Mouse (Mus musculus): Measurements from ENCODE around the gene Hmcn2. TPM values are rescaled to one million over a fixed set of nuclear protein-coding genes. Genes with fewer than 3 reads are reported as not detected.

Hmcn2 gene
- polyA plus RNA-seq, 1 experiment from 2014 or later: 1.0 TPM

GRCm38 (mm10) chr2:31381292-31381846 lies 67.2 kb downstream of the Hmcn2 start:
- Histone ChIP-seq H3K27me3 (ENCODE audit: insufficient read depth, low read length) (no peaks in the 10 kb centered on the region), H3K4me1 (replicated peaks; ENCODE audit: insufficient read depth, low read length) (no peaks in the 10 kb centered on the region), H3K9ac (ENCODE audit: low read depth, low read length) (no peak overlapping the region), H3K4me2 (ENCODE audit: low read length) (no peak overlapping the region), H3K4me3 (replicated peaks; ENCODE audit: low read depth, low read length) (no peak overlapping the region), H3K27ac (no peak overlapping the region), H3K36me3 (ENCODE audit: insufficient read depth, low read length) (no peaks in the 10 kb centered on the region), H3K9me3 (replicated peaks; ENCODE audit: low read length) (no peaks in the 10 kb centered on the region)
- ATAC-seq (replicated peaks; ENCODE audit: low FRiP score, low read depth) (peak; percentile 43), DNase-seq (ENCODE audit: low spot score) (peak; percentile 77)
- 62% methylated on average over 4 of the region's 4 CpGs for WGBS
- TF ChIP-seq CTCF (IDR thresholded peaks at IDR 0.05; ENCODE audit: low read depth): peak; percentile 82

DNA sequence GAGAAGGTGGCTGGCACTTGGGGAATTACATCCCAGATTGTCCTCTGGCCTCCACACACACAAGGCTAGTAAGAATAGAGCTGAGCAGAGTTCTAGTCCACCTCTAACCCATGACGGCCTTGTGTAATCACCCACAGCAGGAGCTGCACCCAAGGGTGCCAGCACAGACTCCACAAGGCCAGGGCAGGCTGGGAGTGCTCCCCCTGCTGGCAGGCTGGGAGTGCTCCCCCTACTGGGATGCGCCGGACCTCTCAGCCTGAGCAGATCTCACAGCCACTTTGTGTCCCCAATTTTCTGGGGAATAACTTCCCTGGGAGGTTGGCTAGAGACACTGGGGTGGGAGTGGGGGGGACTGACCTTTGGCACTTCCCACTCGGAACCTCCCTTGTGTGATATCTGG lies 68.7 kb downstream of the Hmcn2 start:
- no peaks in the 10 kb centered on the region for H3K27me3 ChIP-seq (ENCODE audit: insufficient read depth, low read length)
- no peak overlapping the region for H3K27ac ChIP-seq
- no peak overlapping the region for H3K4me3 ChIP-seq (replicated peaks; ENCODE audit: low read depth, low read length)
- no peak overlapping the region for H3K4me2 ChIP-seq (ENCODE audit: low read length)
- peak; percentile 84 for TF ChIP-seq CTCF (IDR thresholded peaks at IDR 0.05; ENCODE audit: low read depth)
- WGBS: 18% methylated on average over 4 of the region's 4 CpGs
- DNase-seq (ENCODE audit: low spot score) (peak; percentile 31), ATAC-seq (replicated peaks; ENCODE audit: low FRiP score, low read depth) (no peak)
- no peaks in the 10 kb centered on the region for H3K4me1 ChIP-seq (replicated peaks; ENCODE audit: insufficient read depth, low read length)
- H3K36me3 ChIP-seq (ENCODE audit: insufficient read depth, low read length): no peaks in the 10 kb centered on the region
- no peaks in the 10 kb centered on the region for H3K9me3 ChIP-seq (replicated peaks; ENCODE audit: low read length)
- H3K9ac ChIP-seq (ENCODE audit: low read depth, low read length): no peak overlapping the region

DNA sequence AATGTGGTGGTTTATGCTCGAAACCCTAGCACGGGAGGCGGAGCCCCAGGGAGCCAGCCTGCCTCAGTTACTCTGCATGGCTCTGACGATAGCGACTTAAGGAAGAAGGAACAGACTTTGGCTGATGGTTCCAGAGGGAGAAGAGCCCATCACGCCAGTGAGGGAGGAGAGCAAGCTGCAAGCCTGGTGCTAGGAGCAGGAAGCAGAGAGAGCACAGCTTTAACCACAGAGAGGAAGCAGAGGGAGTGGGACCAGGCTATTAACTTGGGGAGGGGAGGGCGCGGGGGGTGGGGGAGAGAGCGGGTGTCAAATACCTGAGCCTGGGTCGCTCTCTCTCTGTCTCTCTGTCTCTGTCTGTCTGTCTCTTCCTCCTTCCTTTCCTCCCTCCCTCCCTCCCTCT lies 102.8 kb downstream of the Hmcn2 start:
- Histone ChIP-seq H3K4me2 (ENCODE audit: low read length) (no peak overlapping the region), H3K9ac (ENCODE audit: low read depth, low read length) (no peak overlapping the region), H3K36me3 (ENCODE audit: insufficient read depth, low read length) (no peaks in the 10 kb centered on the region), H3K4me3 (replicated peaks; ENCODE audit: low read depth, low read length) (no peak overlapping the region), H3K4me1 (replicated peaks; ENCODE audit: insufficient read depth, low read length) (no peaks in the 10 kb centered on the region), H3K27ac (no peak overlapping the region), H3K9me3 (replicated peaks; ENCODE audit: low read length) (no peaks in the 10 kb centered on the region), H3K27me3 (ENCODE audit: insufficient read depth, low read length) (no peaks in the 10 kb centered on the region)
- no peak for TF ChIP-seq CTCF (IDR thresholded peaks at IDR 0.05; ENCODE audit: low read depth)
- DNase-seq (ENCODE audit: low spot score) (peak; percentile 5), ATAC-seq (replicated peaks; ENCODE audit: low FRiP score, low read depth) (no peak)
- WGBS: 40% methylated on average over 10 of the region's 10 CpGs

- no peak for TF ChIP-seq CTCF (IDR thresholded peaks at IDR 0.05; ENCODE audit: low read depth)
- Histone ChIP-seq H3K27ac (no peak overlapping the region), H3K4me2 (ENCODE audit: low read length) (no peak overlapping the region), H3K36me3 (ENCODE audit: insufficient read depth, low read length) (no peaks in the 10 kb centered on the region), H3K9ac (ENCODE audit: low read depth, low read length) (no peak overlapping the region), H3K27me3 (ENCODE audit: insufficient read depth, low read length) (no peaks in the 10 kb centered on the region), H3K9me3 (replicated peaks; ENCODE audit: low read length) (no peaks in the 10 kb centered on the region), H3K4me1 (replicated peaks; ENCODE audit: insufficient read depth, low read length) (no peaks in the 10 kb centered on the region), H3K4me3 (replicated peaks; ENCODE audit: low read depth, low read length) (no peak overlapping the region)
- DNase-seq (ENCODE audit: low spot score) (no peak), ATAC-seq (replicated peaks; ENCODE audit: low FRiP score, low read depth) (no peak)
- 64% methylated on average over 5 of the region's 5 CpGs for WGBS
These were observed 103.8 kb downstream of the Hmcn2 start for GRCm38 (mm10) chr2:31418021-31418420.

- H3K9me3 ChIP-seq (replicated peaks; ENCODE audit: low read length): no peaks in the 10 kb centered on the region
- H3K4me2 ChIP-seq (ENCODE audit: low read length): no peak overlapping the region
- no peak overlapping the region for H3K4me3 ChIP-seq (replicated peaks; ENCODE audit: low read depth, low read length)
- no peak overlapping the region for H3K27ac ChIP-seq
- H3K4me1 ChIP-seq (replicated peaks; ENCODE audit: insufficient read depth, low read length): no peaks in the 10 kb centered on the region
- WGBS: 22% methylated on average over 8 of the region's 8 CpGs
- no peaks in the 10 kb centered on the region for H3K36me3 ChIP-seq (ENCODE audit: insufficient read depth, low read length)
- no peak overlapping the region for H3K9ac ChIP-seq (ENCODE audit: low read depth, low read length)
- peak; percentile 46; the same call in 1 of the 2 replicates for ATAC-seq (replicated peaks; ENCODE audit: low FRiP score, low read depth)
- DNase-seq (ENCODE audit: low spot score): peak; percentile 50
- H3K27me3 ChIP-seq (ENCODE audit: insufficient read depth, low read length): no peaks in the 10 kb centered on the region
- TF ChIP-seq CTCF (IDR thresholded peaks at IDR 0.05; ENCODE audit: low read depth): no peak
These were observed 104.4 kb downstream of the Hmcn2 start for GRCm38 (mm10) chr2:31418571-31418970.

GRCm38 (mm10) chr2:31420914-31421313 lies 106.7 kb downstream of the Hmcn2 start:
- WGBS: 72% methylated on average over 6 of the region's 6 CpGs
- H3K36me3 ChIP-seq (ENCODE audit: insufficient read depth, low read length): no peaks in the 10 kb centered on the region
- DNase-seq (ENCODE audit: low spot score) (no peak), ATAC-seq (replicated peaks; ENCODE audit: low FRiP score, low read depth) (0 out of 2 replicates have a peak, but pooled peaks have one; percentile 34)
- H3K9ac ChIP-seq (ENCODE audit: low read depth, low read length): no peak overlapping the region
- H3K4me3 ChIP-seq (replicated peaks; ENCODE audit: low read depth, low read length): no peak overlapping the region
- no peaks in the 10 kb centered on the region for H3K27me3 ChIP-seq (ENCODE audit: insufficient read depth, low read length)
- H3K4me2 ChIP-seq (ENCODE audit: low read length): no peak overlapping the region
- no peaks in the 10 kb centered on the region for H3K4me1 ChIP-seq (replicated peaks; ENCODE audit: insufficient read depth, low read length)
- TF ChIP-seq CTCF (IDR thresholded peaks at IDR 0.05; ENCODE audit: low read depth): peak; percentile 63
- H3K27ac ChIP-seq: no peak overlapping the region
- H3K9me3 ChIP-seq (replicated peaks; ENCODE audit: low read length): no peaks in the 10 kb centered on the region

GRCm38 (mm10) chr2:31422576-31422975 lies 108.4 kb downstream of the Hmcn2 start:
- DNase-seq (ENCODE audit: low spot score) (no peak), ATAC-seq (replicated peaks; ENCODE audit: low FRiP score, low read depth) (no peak)
- no peak overlapping the region for H3K9ac ChIP-seq (ENCODE audit: low read depth, low read length)
- H3K4me1 ChIP-seq (replicated peaks; ENCODE audit: insufficient read depth, low read length): no peaks in the 10 kb centered on the region
- H3K4me2 ChIP-seq (ENCODE audit: low read length): no peak overlapping the region
- no peaks in the 10 kb centered on the region for H3K9me3 ChIP-seq (replicated peaks; ENCODE audit: low read length)
- H3K27ac ChIP-seq: no peak overlapping the region
- no peak overlapping the region for H3K4me3 ChIP-seq (replicated peaks; ENCODE audit: low read depth, low read length)
- no peak for TF ChIP-seq CTCF (IDR thresholded peaks at IDR 0.05; ENCODE audit: low read depth)
- H3K27me3 ChIP-seq (ENCODE audit: insufficient read depth, low read length): no peaks in the 10 kb centered on the region
- WGBS: 64% methylated on average over 6 of the region's 6 CpGs
- H3K36me3 ChIP-seq (ENCODE audit: insufficient read depth, low read length): no peaks in the 10 kb centered on the region
